Mouse (Mus musculus): Measurements from ENCODE around the gene Ssrp1. TPM values are rescaled to one million over a fixed set of nuclear protein-coding genes. Genes with fewer than 3 reads are reported as not detected.

Ssrp1 gene
- polyA plus RNA-seq, 1 experiment from 2014 or later: 359 TPM

- no peak overlapping the region for H3K9ac ChIP-seq (ENCODE audit: low read length)
- no peak for ATAC-seq (ENCODE audit: insufficient read depth, low FRiP score, low TSS enrichment)
- H3K4me3 ChIP-seq (ENCODE audit: low read depth, low read length): no peak overlapping the region
- H3K4me2 ChIP-seq (ENCODE audit: low read depth): no peak overlapping the region
- H3K27ac ChIP-seq (ENCODE audit: low read depth, low read length): no peak overlapping the region
- peak; percentile 4 for DNase-seq (ENCODE audit: low spot score)
- H3K9me3 ChIP-seq (ENCODE audit: control insufficient read depth, low read length): no peaks in the 10 kb centered on the region
- no peaks in the 10 kb centered on the region for H3K4me1 ChIP-seq (ENCODE audit: control insufficient read depth, insufficient read depth, low read length)
- H3K36me3 ChIP-seq (ENCODE audit: control insufficient read depth, insufficient read depth, low read length): peaks cover 3% of the 10 kb centered on the region; the same call in 1 of the 2 replicates
- no peaks in the 10 kb centered on the region for H3K27me3 ChIP-seq (ENCODE audit: control insufficient read depth, insufficient read depth, low read length)
- WGBS: 87% methylated on average over 5 of the region's 5 CpGs
Observed at GRCm38 (mm10) chr2:85073751-85074150, 36.7 kb downstream of the Ssrp1 start.

DNA sequence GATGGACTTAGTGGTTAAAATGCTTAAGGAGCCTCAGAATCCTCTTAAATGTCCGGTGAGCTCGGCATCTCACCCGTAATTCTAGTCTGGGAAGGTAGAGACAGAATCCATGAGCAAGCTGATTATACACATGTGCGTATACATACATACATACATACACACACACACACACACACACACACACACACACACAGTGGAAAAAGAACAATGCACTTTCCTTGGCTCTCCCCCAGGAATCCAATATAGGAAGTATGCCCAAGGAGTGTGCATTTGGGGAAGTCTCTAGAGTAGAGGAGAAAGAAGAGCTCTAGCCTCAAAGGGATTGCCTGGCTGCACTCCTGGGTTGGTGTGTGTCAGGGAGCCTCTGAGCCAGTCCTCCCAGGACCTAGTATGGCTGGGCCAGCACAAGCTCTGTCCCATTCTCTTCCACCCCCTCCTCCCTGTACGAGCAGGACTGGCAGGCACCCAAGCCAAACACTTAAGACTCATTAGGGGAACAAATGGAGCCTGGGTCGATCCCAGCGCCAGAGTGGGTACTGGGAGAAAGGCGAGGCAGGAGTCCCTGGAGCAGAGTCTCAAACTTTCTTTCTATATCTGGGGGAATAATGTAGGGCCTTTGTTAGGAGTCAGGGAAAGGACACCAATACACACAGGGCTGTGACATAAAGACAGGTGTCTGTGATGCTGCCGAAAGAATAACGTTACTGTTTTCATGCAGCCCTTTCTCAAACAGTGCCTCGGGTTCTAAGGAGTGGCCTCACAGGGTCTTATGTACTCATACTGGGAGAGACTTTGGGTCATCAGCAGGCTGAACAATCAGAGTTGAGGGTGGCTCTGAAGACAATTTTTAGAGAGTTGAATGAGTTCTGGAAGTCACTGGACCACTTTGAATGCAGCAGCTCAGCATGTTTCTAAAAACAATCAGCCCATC, 51.9 kb downstream of the Ssrp1 start:
- Histone ChIP-seq H3K27me3 (ENCODE audit: control insufficient read depth, insufficient read depth, low read length) (no peaks in the 10 kb centered on the region), H3K9me3 (ENCODE audit: control insufficient read depth, low read length) (no peaks in the 10 kb centered on the region), H3K36me3 (ENCODE audit: control insufficient read depth, insufficient read depth, low read length) (no peaks in the 10 kb centered on the region), H3K9ac (ENCODE audit: low read length) (no peak overlapping the region), H3K4me1 (ENCODE audit: control insufficient read depth, insufficient read depth, low read length) (no peaks in the 10 kb centered on the region), H3K27ac (ENCODE audit: low read depth, low read length) (no peak overlapping the region), H3K4me3 (ENCODE audit: low read depth, low read length) (no peak overlapping the region), H3K4me2 (ENCODE audit: low read depth) (no peak overlapping the region)
- 72% methylated on average over 11 of the region's 11 CpGs for WGBS
- ATAC-seq (ENCODE audit: insufficient read depth, low FRiP score, low TSS enrichment): no peak
- no peak for DNase-seq (ENCODE audit: low spot score)

GRCm38 (mm10) chr2:85091325-85091724, 54.3 kb downstream of the Ssrp1 start:
- no peak overlapping the region for H3K4me2 ChIP-seq (ENCODE audit: low read depth)
- ATAC-seq (ENCODE audit: insufficient read depth, low FRiP score, low TSS enrichment): no peak
- H3K4me3 ChIP-seq (ENCODE audit: low read depth, low read length): no peak overlapping the region
- no peaks in the 10 kb centered on the region for H3K4me1 ChIP-seq (ENCODE audit: control insufficient read depth, insufficient read depth, low read length)
- DNase-seq (ENCODE audit: low spot score): no peak
- no peak overlapping the region for H3K9ac ChIP-seq (ENCODE audit: low read length)
- no peaks in the 10 kb centered on the region for H3K9me3 ChIP-seq (ENCODE audit: control insufficient read depth, low read length)
- no peaks in the 10 kb centered on the region for H3K36me3 ChIP-seq (ENCODE audit: control insufficient read depth, insufficient read depth, low read length)
- no peak overlapping the region for H3K27ac ChIP-seq (ENCODE audit: low read depth, low read length)
- H3K27me3 ChIP-seq (ENCODE audit: control insufficient read depth, insufficient read depth, low read length): no peaks in the 10 kb centered on the region
- 100% methylated on average over 4 of the region's 4 CpGs for WGBS

DNA sequence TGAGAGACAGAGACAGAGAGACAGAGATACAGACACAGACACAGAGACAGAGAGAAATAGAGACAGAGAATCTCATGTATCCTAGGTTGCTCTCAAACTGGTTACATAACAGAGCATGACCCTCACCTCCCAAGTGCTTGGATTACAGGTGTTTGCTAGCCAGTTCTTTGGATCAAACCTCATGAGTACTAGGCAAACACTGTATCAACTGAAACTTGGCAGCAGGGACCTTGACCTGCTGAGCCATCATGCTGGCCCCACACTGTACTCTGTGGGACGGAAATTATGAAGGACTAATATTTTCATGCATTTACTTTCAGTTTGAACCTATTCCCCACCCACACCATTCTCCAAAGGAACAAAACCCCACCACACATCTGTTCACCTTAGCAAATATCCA, 56.3 kb downstream of the Ssrp1 start:
- Histone ChIP-seq H3K4me1 (ENCODE audit: control insufficient read depth, insufficient read depth, low read length) (no peaks in the 10 kb centered on the region), H3K4me2 (ENCODE audit: low read depth) (no peak overlapping the region), H3K4me3 (ENCODE audit: low read depth, low read length) (no peak overlapping the region), H3K36me3 (ENCODE audit: control insufficient read depth, insufficient read depth, low read length) (no peaks in the 10 kb centered on the region), H3K27ac (ENCODE audit: low read depth, low read length) (no peak overlapping the region), H3K27me3 (ENCODE audit: control insufficient read depth, insufficient read depth, low read length) (no peaks in the 10 kb centered on the region), H3K9me3 (ENCODE audit: control insufficient read depth, low read length) (no peaks in the 10 kb centered on the region), H3K9ac (ENCODE audit: low read length) (no peak overlapping the region)
- DNase-seq (ENCODE audit: low spot score): no peak
- WGBS: 95% methylated on average over 1 of the region's 1 CpGs
- ATAC-seq (ENCODE audit: insufficient read depth, low FRiP score, low TSS enrichment): no peak

- 31% methylated on average over 5 of the region's 5 CpGs for WGBS
- H3K27ac ChIP-seq (ENCODE audit: low read depth, low read length): no peak overlapping the region
- H3K4me1 ChIP-seq (ENCODE audit: control insufficient read depth, insufficient read depth, low read length): no peaks in the 10 kb centered on the region
- ATAC-seq (ENCODE audit: insufficient read depth, low FRiP score, low TSS enrichment) (no peak), DNase-seq (ENCODE audit: low spot score) (peak; percentile 23)
- no peaks in the 10 kb centered on the region for H3K27me3 ChIP-seq (ENCODE audit: control insufficient read depth, insufficient read depth, low read length)
- no peak overlapping the region for H3K9ac ChIP-seq (ENCODE audit: low read length)
- no peak overlapping the region for H3K4me3 ChIP-seq (ENCODE audit: low read depth, low read length)
- no peaks in the 10 kb centered on the region for H3K9me3 ChIP-seq (ENCODE audit: control insufficient read depth, low read length)
- no peak overlapping the region for H3K4me2 ChIP-seq (ENCODE audit: low read depth)
- no peaks in the 10 kb centered on the region for H3K36me3 ChIP-seq (ENCODE audit: control insufficient read depth, insufficient read depth, low read length)
Observed at GRCm38 (mm10) chr2:85095906-85096305, 58.9 kb downstream of the Ssrp1 start.

Other genes starting within 250 kb of the Ssrp1 start
- 32.8 and 34.9 TPM in 2 replicates for gene Ube2l6, start 238.4 kb upstream of the Ssrp1 start, polyA plus RNA-seq (2014; fragmentation: Nextera tagmentation; extraction: Ambion mirVana)
- gene Smtnl1, start 214.6 kb upstream of the Ssrp1 start, polyA plus RNA-seq (2014; fragmentation: Nextera tagmentation; extraction: Ambion mirVana): 0.29 TPM in 1 of 2 replicates, not detected in the other
- 53.3 and 56.6 TPM in 2 replicates for gene Timm10, start 210.2 kb upstream of the Ssrp1 start, polyA plus RNA-seq (2014; fragmentation: Nextera tagmentation; extraction: Ambion mirVana)
- gene Slc43a1, start 198.4 kb upstream of the Ssrp1 start, polyA plus RNA-seq (2014; fragmentation: Nextera tagmentation; extraction: Ambion mirVana): 17.8 and 19.1 TPM in 2 replicates
- 7.2 TPM in 2 replicates for gene Rtn4rl2, start 150.5 kb upstream of the Ssrp1 start, polyA plus RNA-seq (2014; fragmentation: Nextera tagmentation; extraction: Ambion mirVana)
- 23.1 and 25.4 TPM in 2 replicates for gene Slc43a3, start 100.7 kb upstream of the Ssrp1 start, polyA plus RNA-seq (2014; fragmentation: Nextera tagmentation; extraction: Ambion mirVana)
- 0.41 TPM in 1 of 2 replicates, not detected in the other for gene Prg2, start 56.8 kb upstream of the Ssrp1 start, polyA plus RNA-seq (2014; fragmentation: Nextera tagmentation; extraction: Ambion mirVana)
- gene Prg3, start 49.0 kb upstream of the Ssrp1 start, polyA plus RNA-seq (2014; fragmentation: Nextera tagmentation; extraction: Ambion mirVana): not detected in 2 replicates
- gene P2rx3, start 228 bp downstream of the Ssrp1 start, polyA plus RNA-seq (2014; fragmentation: Nextera tagmentation; extraction: Ambion mirVana): 10.9 and 15.7 TPM in 2 replicates
- 5.8 and 7.9 TPM in 2 replicates for gene Tnks1bp1, start 10.8 kb downstream of the Ssrp1 start, polyA plus RNA-seq (2014; fragmentation: Nextera tagmentation; extraction: Ambion mirVana)
- gene Aplnr, start 99.0 kb downstream of the Ssrp1 start, polyA plus RNA-seq (2014; fragmentation: Nextera tagmentation; extraction: Ambion mirVana): 35.2 and 37.1 TPM in 2 replicates
- 1.1 and 1.2 TPM in 2 replicates for gene Lrrc55, start 160.0 kb downstream of the Ssrp1 start, polyA plus RNA-seq (2014; fragmentation: Nextera tagmentation; extraction: Ambion mirVana)

Measured in neural tube, embryonic 11.5 days (tissue).